Mouse (Mus musculus): Measurements from ENCODE around the gene Dlec1. TPM values are rescaled to one million over a fixed set of nuclear protein-coding genes. Genes with fewer than 3 reads are reported as not detected.
A peak's percentile ranks its signal among the peaks of the same experiment; 100 is the strongest.

The Dlec1 gene
- under 1 TPM in 2 of 4 experiments, not detected in 2; 0.09 to 0.14 TPM for total RNA-seq (2022)

DNA sequence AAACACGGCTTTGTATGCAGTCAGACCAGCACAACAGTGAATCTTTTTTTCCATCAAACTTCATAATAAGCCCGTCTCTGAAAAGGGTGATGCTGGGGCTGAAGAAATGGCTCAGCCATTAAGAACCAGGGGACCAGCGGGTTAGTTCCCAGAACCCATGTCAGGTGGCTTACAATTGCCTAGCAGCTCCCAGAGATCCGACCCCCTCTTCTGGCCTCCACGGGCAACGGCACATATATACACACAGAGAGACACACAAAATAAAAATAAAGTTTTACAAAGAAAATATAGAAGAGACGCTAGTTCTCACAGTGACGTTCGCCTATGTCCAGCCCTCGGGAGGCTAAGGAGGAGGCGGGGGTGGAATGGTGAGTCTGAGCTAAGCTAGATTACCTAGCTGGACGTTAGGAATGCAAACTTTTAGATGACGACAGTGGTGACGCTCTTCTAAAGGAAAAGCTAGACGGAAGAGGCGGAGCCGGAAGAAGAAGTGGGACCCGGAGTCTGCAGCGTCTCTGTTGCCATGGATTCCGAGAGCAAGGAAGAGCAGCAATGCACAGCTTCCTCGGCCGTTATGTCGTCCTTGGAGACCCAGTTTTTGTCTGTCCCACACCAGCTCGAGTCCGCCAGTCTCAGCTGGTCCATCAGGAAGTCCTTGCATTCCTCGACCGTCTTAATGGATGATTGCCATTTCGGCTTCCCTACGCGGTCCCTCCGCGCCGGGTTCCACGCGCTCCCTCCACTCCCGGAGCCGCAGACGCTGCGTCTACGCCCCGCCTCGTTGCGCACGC is at the start of gene Dlec1:
Dlec1 (plus strand) TSS at position 487 of the 791 bp plus-strand sequence.
- DNase-seq (ENCODE audit: low spot score), result peak; percentile 81

GRCm38 (mm10) chr9:119053964-119054576 is 48.2 kb upstream of the Dlec1 start:
- DNase-seq (ENCODE audit: low spot score), result no peak

- DNase-seq (ENCODE audit: low spot score), result no peak
Measured at GRCm38 (mm10) chr9:119055336-119055735, 46.9 kb upstream of the Dlec1 start.

DNA sequence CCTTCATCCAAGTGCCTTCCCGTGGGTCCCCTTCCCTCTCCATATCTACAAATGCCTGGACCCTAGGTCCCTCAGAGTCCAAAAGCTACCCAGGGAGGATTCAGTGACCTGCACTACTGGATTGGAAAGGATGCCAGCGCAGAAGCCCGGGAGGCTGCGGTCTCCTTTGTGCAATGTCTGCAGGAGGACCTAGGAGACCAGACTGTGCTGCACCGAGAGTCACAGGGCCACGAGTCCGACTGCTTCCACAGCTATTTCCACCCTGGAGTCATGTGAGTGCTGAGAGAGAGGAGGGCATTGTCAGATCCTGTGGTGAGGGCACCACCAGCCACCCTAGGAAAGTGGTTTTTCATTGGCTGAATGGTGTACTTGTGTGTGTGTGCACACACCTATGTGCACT is 44.0 kb upstream of the Dlec1 start:
- no peak for DNase-seq (ENCODE audit: low spot score)

GRCm38 (mm10) chr9:119060701-119061100 is 41.6 kb upstream of the Dlec1 start:
- DNase-seq (ENCODE audit: low spot score), result no peak

DNA sequence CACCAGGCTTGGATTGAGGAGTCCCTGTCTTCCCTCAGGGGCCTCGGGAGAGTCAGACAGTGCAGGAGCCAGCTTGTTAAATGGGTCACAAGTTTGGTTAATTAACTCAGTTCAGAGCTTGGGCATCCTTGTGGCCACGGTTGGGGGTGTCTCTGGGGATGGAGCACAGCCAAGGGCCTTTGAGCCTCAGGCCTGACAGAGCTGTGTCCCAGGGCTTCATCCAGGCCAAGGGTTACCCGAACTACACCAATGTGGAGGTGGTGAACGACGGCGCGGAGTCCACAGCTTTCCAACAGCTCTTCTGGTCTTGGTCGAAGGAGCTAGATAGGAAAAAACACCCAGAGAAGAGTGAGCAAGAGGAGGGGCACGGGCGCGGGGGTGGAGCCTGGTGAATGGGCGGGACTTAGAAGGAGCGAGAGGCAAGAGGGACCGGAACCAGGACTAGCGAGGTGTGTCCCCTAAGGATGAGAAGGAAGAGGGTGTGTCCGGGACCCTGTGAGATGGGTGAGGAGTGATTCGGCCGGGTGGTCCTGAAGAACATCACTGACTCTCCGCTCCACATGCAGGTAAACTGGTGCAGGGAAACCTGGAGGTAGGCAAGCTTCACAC is 39.1 kb upstream of the Dlec1 start:
- no peak for DNase-seq (ENCODE audit: low spot score)

- DNase-seq (ENCODE audit: low spot score), result no peak
Measured at GRCm38 (mm10) chr9:119064296-119064695, 38.0 kb upstream of the Dlec1 start.

GRCm38 (mm10) chr9:119067601-119068000 is 34.7 kb upstream of the Dlec1 start:
- DNase-seq (ENCODE audit: low spot score), result peak; percentile 81

- no peak for DNase-seq (ENCODE audit: low spot score)
Measured at GRCm38 (mm10) chr9:119068266-119068665, 34.0 kb upstream of the Dlec1 start.

GRCm38 (mm10) chr9:119070173-119070825 is 32.0 kb upstream of the Dlec1 start:
- DNase-seq (ENCODE audit: low spot score), result no peak

DNA sequence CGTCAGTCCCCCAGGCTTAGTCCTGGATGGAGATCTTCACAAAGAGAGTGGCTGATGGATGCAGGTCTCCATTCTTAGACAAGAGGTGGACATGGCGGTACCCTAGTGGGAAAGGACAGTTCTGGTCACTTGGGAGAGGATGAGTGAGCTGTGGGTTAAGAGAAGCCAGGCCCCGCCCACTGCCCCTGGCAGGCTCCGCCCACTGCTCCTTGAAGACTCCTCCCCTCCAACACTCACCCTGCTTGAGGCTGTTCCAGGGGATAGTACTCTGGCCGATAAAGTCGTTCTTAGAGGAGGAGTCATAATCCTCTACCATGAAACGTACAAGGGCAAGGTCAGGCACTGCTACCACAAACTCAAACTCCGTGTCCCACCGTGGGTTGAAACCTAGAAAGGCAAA is 30.5 kb upstream of the Dlec1 start:
- DNase-seq (ENCODE audit: low spot score), result no peak

- no peak for DNase-seq (ENCODE audit: low spot score)
Measured at GRCm38 (mm10) chr9:119073184-119073895, 28.9 kb upstream of the Dlec1 start.

- DNase-seq (ENCODE audit: low spot score), result no peak
Measured at GRCm38 (mm10) chr9:119075685-119076084, 26.6 kb upstream of the Dlec1 start.

GRCm38 (mm10) chr9:119080040-119080675 is 22.1 kb upstream of the Dlec1 start:
- DNase-seq (ENCODE audit: low spot score), result no peak

- no peak for DNase-seq (ENCODE audit: low spot score)
Measured at GRCm38 (mm10) chr9:119082039-119082438, 20.2 kb upstream of the Dlec1 start.

DNA sequence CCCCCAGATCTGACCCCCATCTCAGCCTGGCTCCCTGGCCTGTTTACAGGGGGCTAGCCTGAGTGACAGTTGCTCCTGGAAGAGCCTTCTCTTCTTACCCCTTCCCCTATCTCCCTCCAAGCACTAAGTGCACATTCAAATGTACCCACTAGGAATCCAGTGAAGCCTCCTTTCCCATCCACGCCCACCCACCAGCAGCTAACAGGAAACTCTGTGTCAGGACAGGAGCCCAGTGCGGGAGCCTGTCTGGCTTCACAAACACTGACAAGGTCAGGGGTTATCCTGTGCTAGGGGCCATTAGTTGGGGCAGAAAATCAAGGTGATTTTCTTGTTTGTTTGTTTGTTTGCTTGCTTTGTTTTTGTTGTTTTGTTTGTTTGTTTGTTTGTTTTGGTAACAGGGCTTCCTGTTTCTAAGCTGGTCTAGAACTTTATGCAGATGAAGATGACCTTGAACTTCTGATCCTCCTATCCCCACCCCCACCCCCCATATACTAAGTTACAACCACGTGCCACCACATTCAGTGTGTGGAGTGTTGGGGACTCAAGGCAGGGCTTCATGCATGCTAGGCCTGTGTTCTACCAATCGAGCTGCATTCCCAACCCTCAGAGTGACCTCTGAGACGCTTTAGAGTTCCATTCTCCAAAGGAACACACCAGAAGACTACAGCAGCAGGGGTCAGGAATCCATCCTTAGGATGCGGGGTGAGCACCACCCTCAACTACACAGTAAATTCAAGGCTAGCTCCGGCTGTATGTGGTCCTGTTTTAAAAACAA is 19.4 kb upstream of the Dlec1 start:
- no peak for DNase-seq (ENCODE audit: low spot score)

DNA sequence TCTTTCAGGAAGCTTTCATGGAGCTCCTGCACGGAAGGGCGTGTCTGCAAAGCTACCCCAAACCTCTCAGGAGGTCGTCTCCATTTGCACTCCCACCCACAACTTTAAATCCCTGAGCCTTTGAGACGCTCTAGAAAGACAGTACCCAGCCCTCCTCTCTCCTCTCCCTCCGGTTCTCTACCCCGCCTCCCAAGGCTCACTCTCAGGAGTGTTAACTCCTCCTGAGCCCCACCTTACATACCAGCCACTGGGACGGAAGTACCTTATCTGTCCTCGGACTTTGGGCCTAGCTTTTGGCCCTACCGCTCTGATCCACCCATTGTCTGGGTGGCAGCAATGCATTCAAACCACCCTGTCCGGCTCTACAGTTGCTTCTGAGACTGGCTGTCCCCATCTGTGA is 18.3 kb upstream of the Dlec1 start:
- DNase-seq (ENCODE audit: low spot score), result no peak

DNA sequence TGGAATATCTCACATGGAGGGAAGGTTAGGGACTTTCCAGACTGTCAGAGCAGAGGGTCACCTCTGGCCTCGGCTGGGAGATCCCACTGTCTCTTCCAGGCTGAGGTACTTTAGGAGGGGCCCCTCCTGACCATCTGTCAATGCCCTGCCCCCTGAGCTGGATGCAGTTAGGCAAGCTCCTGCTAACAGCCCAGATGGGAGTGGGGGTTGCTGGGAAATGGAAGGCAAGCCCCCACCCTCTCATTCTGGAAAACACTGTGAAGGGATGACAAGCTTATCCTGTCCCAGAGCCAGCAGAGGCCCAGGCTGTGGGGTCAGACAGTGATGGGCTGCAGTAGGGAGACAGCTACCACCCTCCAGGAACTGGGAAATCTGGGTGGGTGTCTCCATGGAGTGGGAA is 15.8 kb upstream of the Dlec1 start:
- DNase-seq (ENCODE audit: low spot score), result no peak

DNA sequence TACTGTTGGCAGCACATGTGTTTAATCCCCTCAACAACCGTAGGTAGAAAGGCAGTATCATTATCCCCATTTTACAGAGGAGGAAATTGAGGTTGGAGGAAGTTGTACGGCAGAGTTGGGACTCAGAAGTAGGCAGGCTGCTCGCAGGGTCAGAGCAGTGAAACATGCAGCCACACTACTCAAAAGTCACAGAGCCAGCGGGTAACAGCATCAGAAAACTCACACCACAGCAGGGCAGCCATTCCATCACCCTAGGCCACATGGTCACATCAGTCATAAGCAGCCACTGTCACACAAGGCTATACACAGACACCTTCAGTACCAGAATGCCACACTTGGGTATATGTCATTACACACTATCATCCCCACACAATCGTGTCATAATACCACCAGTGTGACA is 15.0 kb upstream of the Dlec1 start:
- no peak for DNase-seq (ENCODE audit: low spot score)

DNA sequence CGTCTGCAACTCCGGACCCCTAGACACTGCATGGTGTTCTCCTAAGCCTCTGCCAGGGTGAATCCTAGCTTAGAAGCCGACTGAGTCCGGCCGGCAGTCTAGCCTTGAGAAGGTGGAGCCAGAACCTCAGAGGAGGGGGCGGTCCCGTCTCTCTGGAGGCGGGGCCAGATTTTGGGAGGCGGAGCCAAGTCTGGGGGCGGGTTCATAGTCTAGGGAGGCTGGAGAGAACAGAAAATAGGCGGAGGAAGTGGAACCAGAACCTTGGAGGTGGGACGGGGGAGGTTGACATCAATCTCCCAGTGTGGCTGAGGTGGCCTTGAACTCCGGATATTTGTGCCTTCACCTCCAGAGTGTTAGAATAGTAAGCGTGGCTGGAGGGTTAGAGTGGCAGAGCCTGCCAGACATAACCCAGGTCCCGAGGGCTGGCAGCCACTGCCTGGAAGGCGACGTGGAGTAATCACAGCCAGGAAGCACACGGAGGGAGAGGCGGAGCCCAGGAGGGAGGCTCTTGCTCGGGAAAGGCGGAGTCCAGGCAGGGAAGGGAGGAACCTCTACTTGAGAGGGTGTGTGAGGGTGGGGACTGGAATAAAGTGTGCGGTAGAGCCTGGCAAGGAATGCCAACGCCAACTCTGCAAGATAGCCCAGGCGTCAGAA is 14.0 kb upstream of the Dlec1 start:
- DNase-seq (ENCODE audit: low spot score), result peak; percentile 90

Measured in heart, adult 8-10 months (tissue).